Mouse (Mus musculus) left cerebral cortex, adult 11 months (tissue): ENCODE data around the gene Ing5.
"Not testable (repeated sequence)": the region's sequence is repeated elsewhere in the genome, so short reads cannot be mapped to it uniquely, and the experiment has no call there.

ENCODE experiments used
- DNase-seq: peaks from one replicate; pipeline ENCODE4 v3.0.0; 2022; ENCODE audit warnings: low spot score

The Ing5 gene

GRCm38 (mm10) chr1:93811495-93812039 is 7.8 kb downstream of the Ing5 start:
- DNase-seq, result no peak

DNA sequence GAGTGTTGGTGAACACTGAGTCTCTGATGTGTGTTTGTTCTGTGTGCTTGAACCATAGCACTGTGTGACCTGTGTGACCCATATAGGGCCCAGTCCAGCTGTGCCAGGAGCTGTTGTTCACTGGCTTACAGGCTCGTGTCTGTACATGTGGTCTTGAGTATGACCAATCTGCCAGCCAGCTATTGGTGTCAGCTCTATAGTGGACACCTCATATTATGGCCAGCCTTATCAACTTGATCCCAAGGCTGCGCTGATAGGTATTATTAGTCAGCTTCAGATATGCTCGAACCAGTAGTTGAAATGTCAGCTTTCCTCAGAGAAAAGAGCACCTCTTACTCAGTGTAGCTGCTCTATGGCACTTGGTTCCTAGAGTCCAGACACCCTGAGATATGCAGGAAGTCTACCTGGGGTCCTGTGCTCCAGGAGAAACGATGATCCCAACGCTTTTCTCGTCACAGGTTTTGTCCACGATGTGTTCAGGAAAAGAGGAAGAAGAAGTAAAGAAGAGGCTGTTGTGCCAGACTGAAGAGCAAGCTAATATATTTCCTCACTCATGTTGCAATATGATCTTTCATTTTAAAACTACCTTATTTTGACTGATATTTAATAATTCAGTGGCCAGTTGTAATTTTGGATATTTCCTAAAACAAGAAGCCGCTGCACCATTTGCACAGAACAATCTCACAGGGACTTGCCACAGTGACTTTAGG is 14.2 kb downstream of the Ing5 start:
- DNase-seq, result no peak

GRCm38 (mm10) chr1:93818722-93819121 is 15.0 kb downstream of the Ing5 start:
- DNase-seq, result no peak

DNA sequence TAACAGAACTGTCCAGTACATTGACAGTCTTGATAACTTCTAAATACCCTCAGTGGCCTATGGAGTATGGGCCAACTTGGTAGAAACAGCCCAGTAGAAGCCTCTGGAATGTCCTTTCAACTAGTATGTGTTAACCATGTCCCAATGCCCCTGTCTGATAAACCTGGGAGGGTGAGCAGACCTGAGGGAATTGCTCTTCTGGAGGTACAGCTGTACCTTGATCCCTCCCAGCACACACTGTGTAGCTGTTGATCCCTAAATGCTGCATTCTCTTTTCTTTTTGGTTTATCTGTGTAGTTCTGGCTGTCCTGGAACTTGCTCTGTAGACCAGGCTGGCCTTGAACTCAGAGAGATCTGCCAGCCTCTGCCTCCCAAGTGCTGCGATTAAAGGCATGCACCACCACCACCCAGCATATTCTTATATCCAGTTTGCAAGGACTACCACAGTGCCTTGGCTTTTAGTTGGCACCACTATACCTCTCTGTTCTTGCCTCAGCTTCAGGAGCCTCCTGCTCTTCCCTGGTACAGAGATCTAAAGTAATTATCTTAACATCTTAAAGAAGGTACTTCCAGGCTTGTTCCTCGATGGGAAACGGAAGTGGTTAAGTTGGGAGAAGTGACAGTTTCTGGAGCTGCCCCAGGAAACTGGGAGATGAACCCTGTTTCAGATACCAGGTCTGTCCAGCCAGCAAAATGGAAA is 20.2 kb downstream of the Ing5 start:
- no peak for DNase-seq

DNA sequence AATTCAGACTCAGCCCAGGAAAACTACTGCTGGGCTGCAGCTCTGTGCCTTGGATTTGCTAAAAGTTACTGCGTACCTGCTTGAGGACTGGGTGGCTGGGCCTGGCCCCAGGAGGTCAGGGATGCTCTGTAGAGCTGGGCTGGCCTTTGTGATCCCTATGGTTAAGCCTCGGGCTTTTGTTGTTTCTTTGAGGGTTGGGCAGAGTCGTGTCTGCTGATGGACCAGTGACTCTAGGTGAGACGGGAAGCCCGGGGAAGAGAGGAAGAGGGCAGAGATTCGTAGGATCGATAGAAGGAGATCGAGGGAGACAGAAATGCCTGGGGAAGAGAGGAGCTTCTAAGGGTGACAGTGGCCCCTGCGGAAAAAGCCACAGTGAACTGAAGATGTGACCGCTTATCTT is 20.8 kb downstream of the Ing5 start, which contains the start of gene D2hgdh:
D2hgdh (plus strand) TSS at position 301 of the 400 bp plus-strand sequence.
- DNase-seq, result no peak

GRCm38 (mm10) chr1:93825105-93825674 is 21.4 kb downstream of the Ing5 start:
- peak; percentile 96 for DNase-seq

GRCm38 (mm10) chr1:93825771-93826539 is 22.2 kb downstream of the Ing5 start:
- no peak for DNase-seq

- no peak for DNase-seq
Observed at GRCm38 (mm10) chr1:93826540-93826835, 22.7 kb downstream of the Ing5 start.

DNA sequence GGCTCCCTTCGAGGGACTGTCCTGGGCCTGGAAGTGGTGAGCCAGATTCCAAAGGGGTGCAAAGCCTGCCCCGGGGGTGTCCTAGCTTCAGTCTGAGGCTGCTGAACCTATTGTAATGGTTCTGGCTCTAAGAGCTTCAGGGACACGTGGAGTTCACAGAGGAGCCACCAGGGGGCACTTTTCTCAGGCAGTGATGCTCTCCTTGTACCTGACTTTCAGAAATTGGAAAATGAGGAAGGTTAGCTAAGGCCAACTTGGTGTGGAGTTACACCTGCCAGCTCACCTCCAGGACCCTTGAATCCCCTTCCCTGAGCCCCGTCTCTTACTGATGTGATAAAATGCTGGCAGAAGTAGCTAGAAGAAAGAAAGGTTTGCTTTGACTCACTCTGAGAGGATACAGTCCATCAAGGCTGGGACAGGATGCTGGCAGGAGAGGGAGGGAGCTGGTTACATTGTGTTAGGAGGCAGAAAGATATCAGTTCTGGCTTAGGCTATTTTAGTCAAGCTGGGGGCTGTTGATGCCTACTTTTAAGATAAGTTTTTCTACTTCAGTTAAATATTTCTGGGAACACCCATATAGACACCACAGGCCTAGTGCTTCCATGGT is 29.1 kb downstream of the Ing5 start:
- DNase-seq, result not testable (repeated sequence)

DNA sequence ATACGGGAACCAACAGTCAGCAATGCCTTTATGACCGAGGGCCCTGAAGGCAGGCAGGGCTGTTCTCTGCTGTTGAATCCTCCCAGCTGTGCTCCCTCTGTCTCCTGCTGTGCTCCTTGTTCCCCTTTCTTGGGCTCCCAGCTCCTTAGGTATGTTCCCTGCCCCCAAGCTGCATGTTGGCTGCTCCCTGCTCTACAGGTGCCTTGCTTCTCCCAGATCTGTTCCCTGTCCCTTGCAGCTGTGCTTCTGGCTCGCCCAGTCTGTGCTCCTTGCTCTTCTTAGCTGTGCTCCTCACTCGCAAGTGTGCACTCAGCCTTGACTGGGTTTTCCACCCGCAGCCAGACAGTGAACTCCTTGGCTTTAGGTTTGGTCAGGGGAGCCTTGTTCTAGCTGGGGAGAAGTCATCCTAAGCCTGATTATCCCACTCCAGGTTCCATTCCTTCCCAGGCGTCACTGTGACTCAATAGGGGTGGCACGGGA is 30.9 kb downstream of the Ing5 start:
- DNase-seq, result no peak

GRCm38 (mm10) chr1:93835211-93835610 is 31.4 kb downstream of the Ing5 start:
- DNase-seq, result no peak

DNA sequence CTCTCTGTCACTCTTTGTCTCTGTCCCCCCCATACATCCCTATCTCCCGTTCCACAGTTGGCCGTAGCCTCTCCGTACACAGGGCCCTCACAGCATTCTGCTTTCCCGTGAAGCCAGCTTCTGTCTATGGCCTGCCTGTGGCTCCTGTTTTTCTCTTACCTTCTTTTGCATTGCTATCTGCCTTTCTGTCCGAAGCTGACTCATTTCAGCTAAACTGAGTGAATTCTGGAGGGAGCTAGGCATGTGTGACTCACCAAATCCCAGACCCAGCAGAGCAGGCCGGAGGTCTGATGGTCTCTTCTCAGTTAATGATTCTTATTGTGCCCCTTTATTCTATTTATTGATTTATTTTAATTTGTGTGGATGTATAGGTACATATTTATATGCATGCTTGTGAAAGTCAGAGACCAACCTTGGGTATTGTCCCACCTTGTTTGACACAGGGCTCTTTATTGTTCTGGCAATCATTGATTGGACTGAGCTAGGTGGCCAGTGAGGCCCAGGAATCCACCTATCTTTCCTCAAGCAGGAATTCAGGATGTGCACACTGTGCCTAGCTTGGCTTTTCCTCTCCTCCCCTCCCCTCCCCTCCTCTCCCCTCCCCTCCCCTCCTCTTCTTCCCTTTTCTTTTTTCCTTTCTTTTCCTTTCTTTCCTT is 32.2 kb downstream of the Ing5 start:
- no peak for DNase-seq

GRCm38 (mm10) chr1:93836532-93836913 is 32.8 kb downstream of the Ing5 start:
- no peak for DNase-seq

DNA sequence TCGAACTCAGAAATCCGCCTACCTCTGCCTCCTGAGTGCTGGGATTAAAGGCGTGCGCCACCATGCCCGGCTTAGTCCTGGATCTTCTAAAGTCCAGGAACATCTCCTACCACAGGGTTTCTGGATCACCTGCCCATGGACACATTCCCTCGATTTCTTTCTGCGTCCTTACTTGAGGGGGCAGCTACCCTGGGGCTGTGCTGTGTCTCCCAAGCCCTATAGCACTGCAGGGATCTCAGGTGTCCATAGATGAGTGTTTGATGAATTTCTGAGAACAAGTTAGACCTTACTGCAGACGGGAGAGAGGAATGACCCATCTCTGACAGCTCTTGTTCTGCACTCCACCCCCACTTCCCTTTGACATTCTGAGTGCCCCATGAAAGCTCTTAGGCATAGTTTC is 33.6 kb downstream of the Ing5 start:
- DNase-seq, result no peak

DNA sequence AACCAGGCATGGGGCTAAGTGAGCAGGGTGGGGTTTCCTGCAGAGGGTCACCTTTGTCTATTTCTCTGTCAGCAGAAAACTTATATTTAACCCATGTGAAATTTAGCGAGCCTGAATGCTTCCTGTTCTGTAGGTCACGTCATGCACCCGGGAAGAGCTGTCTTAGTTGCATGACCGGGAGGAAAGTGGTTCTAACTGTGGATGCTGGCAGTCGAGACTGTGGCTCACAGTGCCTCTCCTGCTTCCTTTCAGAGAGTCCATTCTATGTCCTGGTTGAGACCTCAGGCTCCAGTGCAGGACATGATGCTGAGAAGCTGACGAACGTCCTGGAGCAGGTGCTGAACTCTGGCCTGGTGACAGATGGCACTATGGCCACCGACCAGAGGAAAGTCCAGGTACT is 34.8 kb downstream of the Ing5 start:
- DNase-seq, result not testable (repeated sequence)

DNA sequence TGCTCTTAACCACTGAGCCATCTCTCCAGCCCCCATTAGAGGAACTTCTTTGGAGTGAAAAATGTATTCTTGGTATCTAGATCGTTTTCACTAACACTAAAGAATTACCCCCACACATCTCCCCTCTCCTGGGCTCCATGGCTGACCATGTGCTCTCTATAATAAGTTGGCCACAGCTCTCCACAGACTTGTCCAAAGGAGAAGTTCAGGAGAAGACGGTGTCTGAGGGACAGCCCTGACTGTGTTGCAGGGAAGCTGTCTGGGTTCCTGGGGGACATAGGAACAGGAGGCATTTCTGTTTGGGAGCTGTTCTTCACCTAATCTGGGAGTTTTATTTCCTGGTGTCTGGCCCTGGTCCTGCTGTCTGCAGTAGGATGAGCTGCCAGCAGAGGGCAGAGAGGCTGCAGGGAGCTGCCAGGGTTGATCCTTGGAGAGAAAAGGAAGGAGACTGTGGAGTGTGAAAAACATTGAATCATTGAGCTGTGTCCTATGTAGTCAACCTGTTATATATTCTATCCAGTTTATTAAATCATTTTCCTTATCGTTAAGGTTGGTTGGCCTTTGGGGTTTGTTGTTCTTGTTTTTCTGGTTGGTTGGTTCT is 42.1 kb downstream of the Ing5 start:
- not testable (repeated sequence) for DNase-seq

DNA sequence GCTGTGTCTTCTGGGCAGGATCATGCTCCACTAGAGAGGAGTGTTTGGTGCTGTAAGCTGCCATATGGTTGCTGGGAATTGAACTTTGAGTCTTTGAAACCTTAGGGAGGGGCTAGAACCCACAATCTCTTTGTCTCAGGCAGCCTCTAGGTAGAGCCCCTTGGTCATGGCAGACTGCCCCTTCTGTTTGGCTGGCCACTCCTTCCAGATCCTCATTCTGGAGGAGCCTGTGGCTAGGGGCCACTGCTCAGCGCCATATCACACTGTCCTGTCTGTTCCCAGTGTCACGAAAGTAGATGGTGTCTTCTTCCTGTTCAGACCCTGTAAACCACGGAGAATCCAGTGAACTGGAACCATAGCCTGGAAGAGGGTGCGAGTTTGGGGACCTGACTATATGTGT is 52.0 kb downstream of the Ing5 start:
- not testable (repeated sequence) for DNase-seq

- no peak for DNase-seq
Observed at GRCm38 (mm10) chr1:93857370-93857769, 53.6 kb downstream of the Ing5 start.

- no peak for DNase-seq
Observed at GRCm38 (mm10) chr1:93857991-93858390, 54.2 kb downstream of the Ing5 start.

DNA sequence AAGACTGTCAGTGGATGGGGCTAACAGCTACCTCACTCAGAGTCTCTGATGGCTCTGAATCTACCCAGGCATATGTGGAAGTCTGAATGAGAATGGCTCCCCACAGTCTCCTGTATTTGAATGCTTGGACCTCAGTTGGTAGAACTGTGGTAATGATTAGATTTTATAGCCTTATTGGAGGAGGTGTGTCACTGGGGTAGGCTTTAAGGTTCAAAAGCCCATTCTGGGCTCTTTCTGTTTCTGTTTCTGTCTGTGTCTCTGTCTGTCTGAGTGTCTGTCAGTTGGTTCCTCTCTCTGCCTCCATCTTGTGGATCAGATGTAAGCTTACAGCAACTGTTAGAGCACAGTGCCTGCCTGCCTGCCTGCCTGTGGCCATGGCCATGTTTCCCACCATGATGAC is 55.9 kb downstream of the Ing5 start:
- no peak for DNase-seq

- DNase-seq, result not testable (repeated sequence)
Observed at GRCm38 (mm10) chr1:93861048-93861447, 57.3 kb downstream of the Ing5 start, which contains the start of gene Gal3st2. Gene Gal3st2 (plus strand): TSS chr1:93861306.
